In genomic region chr4:106102451-106102977, GRCm38 (mm10) we compare ENCODE assay signal across 9 mouse cellular contexts.
DNase-seq lines count a peak whose midpoint lies in the region; ATAC-seq and TF ChIP-seq lines count a peak whose summit lies in the region.
"Had no signal": no experiment of that assay in that cellular context is flagged by ENCODE, and none has a peak within 500 bp of the region (broad histone marks: within the 10 kb centered on the region; RNA-seq: fewer than 3 reads in every experiment).

No protein-coding gene starts in this region.

- no peak for ATAC-seq in limb, embryonic 15.5 days (ENCODE audit: insufficient number of reproducible peaks, low FRiP score, low TSS enrichment, low read depth)
- no peak for ATAC-seq in liver, postnatal 0 days

- no peak overlapping the region for H3K4me3 ChIP-seq in lung, adult 2 months (replicated peaks; ENCODE audit: extremely low read depth, low read depth, low read length)
- no peak overlapping the region for H3K4me3 ChIP-seq in hindbrain, embryonic 10.5 days
- no peak overlapping the region for H3K4me3 ChIP-seq in limb, embryonic 15.5 days
- H3K4me3 ChIP-seq in liver, postnatal 0 days (ENCODE audit: low read depth, low read length): no peak overlapping the region

- no peaks in the 10 kb centered on the region for H3K36me3 ChIP-seq in hindbrain, embryonic 10.5 days
- no peaks in the 10 kb centered on the region for H3K36me3 ChIP-seq in limb, embryonic 15.5 days
- no peaks in the 10 kb centered on the region for H3K36me3 ChIP-seq in liver, postnatal 0 days (replicated peaks; ENCODE audit: insufficient read depth, low read length)

- 65% methylated on average over 7 of the region's 7 CpGs for WGBS in lung, adult 2 months
- WGBS in hindbrain, embryonic 10.5 days: 13% methylated on average over 7 of the region's 7 CpGs
- 23% methylated on average over 7 of the region's 7 CpGs for WGBS in limb, embryonic 15.5 days
- WGBS in liver, postnatal 0 days (ENCODE audit: insufficient replicate concordance): 62% methylated on average over 7 of the region's 7 CpGs

- TF ChIP-seq CTCF in lung, adult 2 months (IDR thresholded peaks at IDR 0.05; ENCODE audit: insufficient read depth, low read length): no peak
- no peak for TF ChIP-seq CTCF in liver, postnatal 0 days (IDR thresholded peaks at IDR 0.05; ENCODE audit: low read depth)

- TF ChIP-seq EP300 in liver, postnatal 0 days (IDR thresholded peaks at IDR 0.05; ENCODE audit: low read depth): no peak

- H3K9me3 ChIP-seq in hindbrain, embryonic 10.5 days: no peaks in the 10 kb centered on the region
- H3K9me3 ChIP-seq in limb, embryonic 15.5 days: no peaks in the 10 kb centered on the region
- no peaks in the 10 kb centered on the region for H3K9me3 ChIP-seq in liver, postnatal 0 days (ENCODE audit: low read length)

- TF ChIP-seq POLR2A in lung, adult 2 months (IDR thresholded peaks at IDR 0.05; ENCODE audit: borderline replicate concordance, extremely low read depth, low read depth, low read length): no peak

- H3K27ac ChIP-seq in hindbrain, embryonic 10.5 days: peak overlapping the region; percentile 70
- peak overlapping the region; percentile 69; the same call in 1 of the 2 replicates for H3K27ac ChIP-seq in limb, embryonic 15.5 days
- H3K27ac ChIP-seq in liver, postnatal 0 days (ENCODE audit: low read depth): no peak overlapping the region

- H3K27me3 ChIP-seq in hindbrain, embryonic 10.5 days (ENCODE audit: insufficient read depth, poor library complexity, severe bottlenecking): no peaks in the 10 kb centered on the region
- H3K27me3 ChIP-seq in limb, embryonic 15.5 days: no peaks in the 10 kb centered on the region
- no peaks in the 10 kb centered on the region for H3K27me3 ChIP-seq in liver, postnatal 0 days (ENCODE audit: insufficient read depth, low read length)

- H3K9ac ChIP-seq in limb, embryonic 15.5 days: no peak overlapping the region
- H3K9ac ChIP-seq in liver, postnatal 0 days (replicated peaks): no peak overlapping the region

- H3K4me2 ChIP-seq in limb, embryonic 15.5 days: 0 out of 2 replicates have a peak overlapping the region, but pooled peaks have one; percentile 0
- no peak overlapping the region for H3K4me2 ChIP-seq in liver, postnatal 0 days (ENCODE audit: low read depth, low read length)

- peak; percentile 16 for DNase-seq in lung, postnatal 36 days
- no peak for DNase-seq in lung, adult 2 months
- DNase-seq in hindbrain, embryonic 10.5 days (ENCODE audit: low spot score): peak; percentile 61
- no peak for DNase-seq in spleen, adult 18-20 months
- no peak for DNase-seq in liver, postnatal 0 days
- no peak for DNase-seq in cerebellum, postnatal 4 days (ENCODE audit: low spot score in 2 of 2)
- no peak for DNase-seq in ovary, postnatal 10 days (ENCODE audit: low spot score)
- DNase-seq: adrenal gland, postnatal 25 days had no signal

- H3K4me1 ChIP-seq in lung, adult 2 months (ENCODE audit: control insufficient read depth, insufficient read depth, low read length): no peaks in the 10 kb centered on the region; the same call in none of the 2 replicates
- peaks cover 38% of the 10 kb centered on the region for H3K4me1 ChIP-seq in hindbrain, embryonic 10.5 days (replicated peaks)
- peaks cover 40% of the 10 kb centered on the region for H3K4me1 ChIP-seq in limb, embryonic 15.5 days
- no peaks in the 10 kb centered on the region for H3K4me1 ChIP-seq in liver, postnatal 0 days (ENCODE audit: insufficient read depth)

Comparison
In these comparisons a context has a peak if more than half of its experiments do, and no peak if none do; other contexts are left out.
1. DNase-seq: peak in lung, postnatal 36 days (single experiment) and hindbrain, embryonic 10.5 days (single experiment); none in lung, adult 2 months (single experiment), spleen, adult 18-20 months (0 of 2), liver, postnatal 0 days (single experiment), cerebellum, postnatal 4 days (0 of 2) and ovary, postnatal 10 days (single experiment).